Mouse (Mus musculus): ENCODE results near the gene Rlim.

DNA sequence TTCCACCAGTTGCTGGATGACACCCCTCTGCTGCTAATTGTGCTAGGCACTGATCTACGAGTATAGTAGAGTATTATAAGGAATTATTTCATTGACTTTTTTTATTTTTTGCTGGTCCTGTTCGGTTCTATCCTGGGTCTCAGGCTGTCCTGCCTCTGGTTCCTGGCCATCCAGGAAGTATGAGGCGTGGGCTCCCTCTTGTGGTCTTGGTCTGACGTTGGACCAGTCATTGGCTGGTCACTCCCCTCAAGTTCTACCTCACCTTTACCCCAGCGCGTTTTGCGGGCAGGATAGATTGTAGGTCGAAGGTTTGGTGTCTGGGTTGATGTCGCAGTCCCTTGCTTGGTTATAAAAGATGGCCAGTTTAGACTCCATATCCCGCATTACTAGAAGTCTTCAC, 10.6 kb upstream of the Rlim start:
- peak; percentile 43 for TF ChIP-seq CTCF (IDR thresholded peaks at IDR 0.05; ENCODE audit: low read depth)
- TF ChIP-seq EP300 (IDR thresholded peaks at IDR 0.05; ENCODE audit: low read depth): no peak

Measured in heart, postnatal 0 days (tissue).